10 mouse cellular contexts compared by ENCODE assay signal in genomic region chr12:104812711-104813110, GRCm38 (mm10). TPM values are rescaled to one million over a fixed set of nuclear protein-coding genes. Genes with fewer than 3 reads are reported as not detected.
DNase-seq lines count a peak whose midpoint lies in the region; TF ChIP-seq lines count a peak whose summit lies in the region.
"Had no signal": no experiment of that assay in that cellular context is flagged by ENCODE, and none has a peak within 500 bp of the region (broad histone marks: within the 10 kb centered on the region; RNA-seq: fewer than 3 reads in every experiment).

No protein-coding gene starts in this region.

- H3K4me1 ChIP-seq in kidney, adult 2 months (ENCODE audit: control insufficient read depth, insufficient read depth, low read length), result peaks cover 15% of the 10 kb centered on the region
- no peaks in the 10 kb centered on the region for H3K4me1 ChIP-seq in ES-Bruce4 (ENCODE audit: control insufficient read depth, insufficient read depth, low read length)
- no peaks in the 10 kb centered on the region for H3K4me1 ChIP-seq in bone marrow, adult 2 months (ENCODE audit: control insufficient read depth, insufficient read depth, low read length)

- no peak overlapping the region for H3K4me3 ChIP-seq in kidney, adult 2 months (ENCODE audit: insufficient read depth, low read depth, low read length)
- no peak overlapping the region for H3K4me3 ChIP-seq in ES-Bruce4 (ENCODE audit: low read depth, low read length)
- no peak overlapping the region for H3K4me3 ChIP-seq in bone marrow, adult 2 months (replicated peaks; ENCODE audit: control insufficient read depth, low read depth, low read length)
- H3K4me3 ChIP-seq: embryonic facial prominence, embryonic 12.5 days; neural tube, embryonic 12.5 days had no signal

- H3K9me3 ChIP-seq in ES-Bruce4 (replicated peaks; ENCODE audit: control insufficient read depth, insufficient read depth, low read length, poor library complexity, severe bottlenecking), result no peaks in the 10 kb centered on the region
- H3K9me3 ChIP-seq: embryonic facial prominence, embryonic 12.5 days; neural tube, embryonic 12.5 days had no signal

- H3K27ac ChIP-seq in kidney, adult 2 months (ENCODE audit: insufficient read depth, low read depth, low read length), result no peak overlapping the region
- H3K27ac ChIP-seq in ES-Bruce4 (ENCODE audit: insufficient read depth, low read length), result no peak overlapping the region
- no peak overlapping the region for H3K27ac ChIP-seq in bone marrow, adult 2 months (ENCODE audit: control insufficient read depth, insufficient read depth, low read depth, low read length, poor library complexity)
- H3K27ac ChIP-seq: embryonic facial prominence, embryonic 12.5 days; neural tube, embryonic 12.5 days had no signal

- no peak overlapping the region for H3K9ac ChIP-seq in ES-Bruce4 (ENCODE audit: low read depth, poor library complexity, severe bottlenecking)
- H3K9ac ChIP-seq: embryonic facial prominence, embryonic 12.5 days; neural tube, embryonic 12.5 days had no signal

- H3K36me3 ChIP-seq in kidney, adult 2 months (ENCODE audit: control insufficient read depth, insufficient read depth, low read length), result no peaks in the 10 kb centered on the region
- no peaks in the 10 kb centered on the region for H3K36me3 ChIP-seq in ES-Bruce4 (ENCODE audit: control insufficient read depth, insufficient read depth, low read length, poor library complexity, severe bottlenecking)
- H3K36me3 ChIP-seq: embryonic facial prominence, embryonic 12.5 days; neural tube, embryonic 12.5 days had no signal

- no peak for TF ChIP-seq POLR2A in kidney, adult 2 months (IDR thresholded peaks at IDR 0.05; ENCODE audit: low read depth, low read length)
- TF ChIP-seq POLR2A in ES-Bruce4 (IDR thresholded peaks at IDR 0.05; ENCODE audit: insufficient read depth, low read length), result no peak
- TF ChIP-seq POLR2A in bone marrow, adult 2 months (IDR thresholded peaks at IDR 0.05; ENCODE audit: borderline replicate concordance, control insufficient read depth, low read depth, low read length), result no peak

- TF ChIP-seq CTCF in kidney, adult 2 months (conservative IDR thresholded peaks at IDR 0.05; ENCODE audit: insufficient read depth, insufficient read length, low read depth, low read length), result peak; percentile 56
- peak; percentile 11 for TF ChIP-seq CTCF in ES-Bruce4 (IDR thresholded peaks at IDR 0.05; ENCODE audit: low read depth, low read length)
- peak; percentile 28; the same call in 1 of the 2 replicates for TF ChIP-seq CTCF in bone marrow, adult 2 months (IDR thresholded peaks at IDR 0.05; ENCODE audit: control insufficient read depth, insufficient read depth, low read length)

- DNase-seq in kidney, adult 2 months, result no peak
- DNase-seq in kidney, adult 11 months, result no peak
- peak; percentile 13 for DNase-seq in naive thymus-derived CD4-positive, alpha-beta T cell, adult 2 months (ENCODE audit: low read depth)
- no peak for DNase-seq in embryo, embryonic 10 days (ENCODE audit: low spot score)
- no peak for DNase-seq in ovary, postnatal 10 days (ENCODE audit: low spot score)
- DNase-seq: adrenal gland, postnatal 25 days had no signal

- TF ChIP-seq EP300 in ES-Bruce4 (IDR thresholded peaks at IDR 0.05; ENCODE audit: insufficient read depth, low read depth, low read length), result no peak

- 74% methylated on average over 4 of the region's 4 CpGs for WGBS in kidney, adult 2 months
- WGBS in bone marrow, adult 2 months, result 58% methylated on average over 4 of the region's 4 CpGs

- no peaks in the 10 kb centered on the region for H3K27me3 ChIP-seq in kidney, adult 2 months (replicated peaks; ENCODE audit: control insufficient read depth, insufficient read depth, low read length)
- H3K27me3 ChIP-seq in ES-Bruce4 (ENCODE audit: control insufficient read depth, insufficient read depth, low read length, poor library complexity, severe bottlenecking), result no peaks in the 10 kb centered on the region
- H3K27me3 ChIP-seq: embryonic facial prominence, embryonic 12.5 days; neural tube, embryonic 12.5 days had no signal

RNA-seq across cellular contexts. Expression of gene Clmn, which starts 52.2 kb away (rescaled TPM):
- polyA plus RNA-seq in kidney, adult 2 months (2012; rRNA removed), result 20.5 and 21.3 TPM in 2 replicates
- polyA plus RNA-seq in ES-Bruce4 (2011; ENCODE audit: insufficient read depth, insufficient read length, low read depth, missing spikeins), result 11.0 and 14.8 TPM in 2 replicates
- 1.1 TPM in 1 of 2 replicates, not detected in the other for polyA plus RNA-seq in bone marrow, adult 2 months (2011; ENCODE audit: insufficient read depth, insufficient read length, low replicate concordance, missing spikeins)
